ENCODE assay signal across 8 mouse cellular contexts in the genomic region with DNA sequence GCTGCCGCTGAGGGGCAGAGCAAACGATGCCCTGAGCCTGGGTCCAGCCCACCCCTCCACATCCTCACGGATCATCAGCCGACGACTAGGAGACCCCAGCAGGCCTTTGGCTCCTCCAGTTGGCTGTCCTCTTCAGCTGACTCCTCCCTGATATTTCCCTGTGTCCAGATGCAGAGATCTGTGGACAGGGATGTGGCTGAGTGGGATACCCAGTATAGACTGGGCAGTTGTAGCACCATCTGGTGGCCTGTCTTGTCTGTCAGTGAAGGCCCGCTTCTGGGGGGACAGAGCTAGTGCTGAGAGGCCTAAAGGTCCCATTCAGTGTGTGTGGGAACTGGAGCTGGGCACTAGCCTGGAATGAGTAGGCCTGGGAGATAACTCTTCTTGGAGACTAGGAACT.
DNase-seq lines count a peak whose midpoint lies in the region; ATAC-seq and TF ChIP-seq lines count a peak whose summit lies in the region.
"Had no signal": no experiment of that assay in that cellular context is flagged by ENCODE, and none has a peak within 500 bp of the region (broad histone marks: within the 10 kb centered on the region; RNA-seq: fewer than 3 reads in every experiment).

No protein-coding gene starts in this region.

- 73% methylated on average over 6 of the region's 6 CpGs for WGBS in hindbrain, embryonic 10.5 days
- 71% methylated on average over 6 of the region's 6 CpGs for WGBS in hindbrain, embryonic 13.5 days
- WGBS in lung, postnatal 0 days = 47% methylated on average over 6 of the region's 6 CpGs

- DNase-seq in hindbrain, embryonic 10.5 days (ENCODE audit: low spot score) = peak; percentile 3
- peak; percentile 45 to 54 for DNase-seq in adrenal gland, postnatal 36 days
- no peak for DNase-seq in lung, postnatal 0 days (ENCODE audit: low spot score)
- no peak for DNase-seq in urinary bladder, postnatal 25 days (ENCODE audit: low spot score)
- no peak for DNase-seq in gastrocnemius, postnatal 4 days (ENCODE audit: low spot score in 2 of 2)

- H3K4me2 ChIP-seq in hindbrain, embryonic 13.5 days = no peak overlapping the region
- no peak overlapping the region for H3K4me2 ChIP-seq in lung, postnatal 0 days (replicated peaks; ENCODE audit: low read depth, low read length)

- no peaks in the 10 kb centered on the region for H3K9me3 ChIP-seq in hindbrain, embryonic 10.5 days
- H3K9me3 ChIP-seq in hindbrain, embryonic 13.5 days = no peaks in the 10 kb centered on the region
- no peaks in the 10 kb centered on the region for H3K9me3 ChIP-seq in ES-Bruce4 (replicated peaks; ENCODE audit: control insufficient read depth, insufficient read depth, low read length, poor library complexity, severe bottlenecking)
- H3K9me3 ChIP-seq in lung, postnatal 0 days (ENCODE audit: low read length) = no peaks in the 10 kb centered on the region

- H3K27me3 ChIP-seq in hindbrain, embryonic 10.5 days (ENCODE audit: insufficient read depth, poor library complexity, severe bottlenecking) = no peaks in the 10 kb centered on the region
- H3K27me3 ChIP-seq in hindbrain, embryonic 13.5 days = no peaks in the 10 kb centered on the region
- H3K27me3 ChIP-seq in ES-Bruce4 (ENCODE audit: control insufficient read depth, insufficient read depth, low read length, poor library complexity, severe bottlenecking) = no peaks in the 10 kb centered on the region
- no peaks in the 10 kb centered on the region for H3K27me3 ChIP-seq in lung, postnatal 0 days (replicated peaks; ENCODE audit: insufficient read depth, low read length)

- no peak for TF ChIP-seq POLR2A in ES-Bruce4 (IDR thresholded peaks at IDR 0.05; ENCODE audit: insufficient read depth, low read length)

- no peak overlapping the region for H3K27ac ChIP-seq in hindbrain, embryonic 10.5 days
- H3K27ac ChIP-seq in hindbrain, embryonic 13.5 days = no peak overlapping the region
- H3K27ac ChIP-seq in ES-Bruce4 (ENCODE audit: insufficient read depth, low read length) = no peak overlapping the region
- H3K27ac ChIP-seq in lung, postnatal 0 days (ENCODE audit: low read length) = no peak overlapping the region

- peak; percentile 38 for TF ChIP-seq CTCF in ES-Bruce4 (IDR thresholded peaks at IDR 0.05; ENCODE audit: low read depth, low read length)
- peak; percentile 59 for TF ChIP-seq CTCF in lung, postnatal 0 days (IDR thresholded peaks at IDR 0.05)

- H3K9ac ChIP-seq in hindbrain, embryonic 13.5 days = no peak overlapping the region
- no peak overlapping the region for H3K9ac ChIP-seq in ES-Bruce4 (ENCODE audit: low read depth, poor library complexity, severe bottlenecking)
- H3K9ac ChIP-seq in lung, postnatal 0 days (replicated peaks; ENCODE audit: low read depth) = no peak overlapping the region

- H3K4me3 ChIP-seq in hindbrain, embryonic 10.5 days = no peak overlapping the region
- no peak overlapping the region for H3K4me3 ChIP-seq in hindbrain, embryonic 13.5 days
- H3K4me3 ChIP-seq in ES-Bruce4 (ENCODE audit: low read depth, low read length) = no peak overlapping the region
- H3K4me3 ChIP-seq in lung, postnatal 0 days (ENCODE audit: low read depth, low read length) = no peak overlapping the region
- H3K4me3 ChIP-seq: myocyte had no signal

- no peaks in the 10 kb centered on the region for H3K4me1 ChIP-seq in hindbrain, embryonic 10.5 days (replicated peaks)
- no peaks in the 10 kb centered on the region for H3K4me1 ChIP-seq in hindbrain, embryonic 13.5 days (replicated peaks)
- no peaks in the 10 kb centered on the region for H3K4me1 ChIP-seq in ES-Bruce4 (ENCODE audit: control insufficient read depth, insufficient read depth, low read length)
- H3K4me1 ChIP-seq in lung, postnatal 0 days (ENCODE audit: insufficient read depth, low read depth, low read length) = no peaks in the 10 kb centered on the region

- no peak for TF ChIP-seq EP300 in ES-Bruce4 (IDR thresholded peaks at IDR 0.05; ENCODE audit: insufficient read depth, low read depth, low read length)
- TF ChIP-seq EP300 in lung, postnatal 0 days (IDR thresholded peaks at IDR 0.05) = no peak

- ATAC-seq in hindbrain, embryonic 13.5 days (ENCODE audit: low FRiP score) = no peak
- ATAC-seq in lung, postnatal 0 days = no peak; the same call in 1 of the 2 replicates

- no peaks in the 10 kb centered on the region for H3K36me3 ChIP-seq in hindbrain, embryonic 10.5 days
- H3K36me3 ChIP-seq in hindbrain, embryonic 13.5 days = no peaks in the 10 kb centered on the region
- no peaks in the 10 kb centered on the region for H3K36me3 ChIP-seq in ES-Bruce4 (ENCODE audit: control insufficient read depth, insufficient read depth, low read length, poor library complexity, severe bottlenecking)
- no peaks in the 10 kb centered on the region for H3K36me3 ChIP-seq in lung, postnatal 0 days (ENCODE audit: insufficient read depth, low read length)

Comparison
In these comparisons a context has a peak if more than half of its experiments do, and no peak if none do; other contexts are left out.
1. DNase-seq: peak in hindbrain, embryonic 10.5 days (single experiment) and adrenal gland, postnatal 36 days (2 of 2); none in lung, postnatal 0 days (single experiment), urinary bladder, postnatal 25 days (single experiment) and gastrocnemius, postnatal 4 days (0 of 2).